Mouse (Mus musculus) stomach, postnatal 0 days (tissue): ENCODE data around the gene Tbc1d9b. TPM values are rescaled to one million over a fixed set of nuclear protein-coding genes. Genes with fewer than 3 reads are reported as not detected.
A peak's percentile ranks its signal among the peaks of the same experiment; 100 is the strongest.

Experiments used
- ATAC-seq: fragments of 200-750 bp; cut with Nextera tagmentation; 2 replicates; pipeline ENCODE4 v1.8.0; 2017; ENCODE audit not compliant: low FRiP score, low TSS enrichment
- DNase-seq: peaks from one replicate; pipeline ENCODE4 v3.0.0-alpha.2; 2016; ENCODE audit warnings: low spot score
- H3K27ac ChIP-seq: fragments of 300-500 bp; sonication (generic); replicated peaks from 2 replicates; pipeline ENCODE4 v1.5.1; 2014; ENCODE audit warnings: mild to moderate bottlenecking, control low read depth
- H3K27me3 ChIP-seq: fragments of 300-500 bp; sonication (generic); 2 replicates; pipeline ENCODE4 v1.6.1; 2014; ENCODE audit warnings: low read length; ENCODE audit not compliant: control insufficient read depth, insufficient read depth
- H3K36me3 ChIP-seq: fragments of 300-500 bp; sonication (generic); 2 replicates; pipeline ENCODE4 v1.6.1; 2014; ENCODE audit warnings: low read length, mixed read lengths; ENCODE audit not compliant: control insufficient read depth, insufficient read depth
- H3K4me1 ChIP-seq: fragments of 300-500 bp; sonication (generic); replicated peaks from 2 replicates; pipeline ENCODE4 v1.6.1; 2014; ENCODE audit warnings: antibody characterized with exemption; ENCODE audit not compliant: control insufficient read depth, insufficient read depth
- H3K4me2 ChIP-seq: fragments of 300-500 bp; sonication (generic); replicated peaks from 2 replicates; pipeline ENCODE4 v1.6.1; 2014; ENCODE audit warnings: low read depth, mild to moderate bottlenecking, control low read depth, moderate library complexity
- H3K4me3 ChIP-seq: fragments of 300-500 bp; sonication (generic); 2 replicates; pipeline ENCODE4 v1.5.1; 2014; ENCODE audit warnings: low read depth, low read length, control low read depth
- H3K9ac ChIP-seq: fragments of 300-500 bp; sonication (generic); 2 replicates; pipeline ENCODE4 v1.6.1; 2014; ENCODE audit warnings: mild to moderate bottlenecking, low read length, control low read depth, mixed read lengths
- H3K9me3 ChIP-seq: fragments of 300-500 bp; sonication (generic); 2 replicates; pipeline ENCODE4 v1.6.1; 2016; ENCODE audit warnings: low read length; ENCODE audit not compliant: control insufficient read depth
- CTCF ChIP-seq: IDR thresholded peaks from 2 replicates; pipeline ENCODE4 v1.5.1; 2016; ENCODE audit warnings: antibody characterized with exemption, low read depth, mild to moderate bottlenecking, moderate library complexity
- EP300 ChIP-seq: optimal IDR thresholded peaks from 2 replicates; pipeline ENCODE3; 2016; ENCODE audit warnings: antibody characterized with exemption
- WGBS: fragments of 180-500 bp; shearing (Covaris S2); extraction: QIAGEN DNeasy Blood & Tissue Kit; methylation state at CpG from one replicate; pipeline ENCODE4 v1.1.7; 2014; 5-methylcytosine and 5-hydroxymethylcytosine counted together
- polyA plus RNA-seq: library from polyadenylated mRNA; unstranded; fragments of >200 nt; fragmentation: Nextera tagmentation; extraction: Ambion mirVana; gene quantifications from 2 replicates; pipeline ENCODE4 v1.2.1, GENCODE M21; 2015

Tbc1d9b gene
- polyA plus RNA-seq, 1 experiment from 2014 or later, result 13.9 TPM

DNA sequence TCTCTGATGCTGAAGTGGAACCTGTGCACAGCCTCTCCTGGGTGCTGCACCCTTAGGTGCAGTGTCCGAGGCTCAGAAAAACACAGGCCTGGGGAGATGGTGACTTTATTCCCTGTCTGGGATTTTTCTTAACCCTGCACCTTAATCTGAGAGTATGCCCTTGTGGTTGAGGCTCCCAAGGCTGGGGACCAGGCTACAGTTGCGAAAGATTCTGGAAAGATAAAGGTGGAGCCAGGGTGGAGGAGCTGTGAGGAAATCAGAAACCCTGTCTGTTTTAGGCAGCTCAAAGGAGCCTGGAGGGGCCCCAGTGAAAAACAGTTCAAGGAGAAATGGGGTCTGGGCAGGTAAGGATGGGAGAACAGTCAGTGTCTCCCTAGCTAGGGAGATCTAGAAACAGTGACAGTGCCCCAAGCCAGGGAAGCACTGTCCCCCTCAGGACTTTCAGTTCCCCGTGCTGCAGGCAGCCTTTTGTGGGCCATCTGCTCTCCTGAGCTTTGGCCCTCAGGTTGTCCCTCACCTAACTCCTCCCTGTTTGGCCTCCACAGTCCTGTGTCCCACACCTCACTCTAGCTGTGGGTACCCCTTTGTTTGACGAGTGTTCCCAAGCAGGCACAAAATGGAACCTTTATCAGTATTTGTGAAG is 85.6 kb downstream of the Tbc1d9b start:
- WGBS, result 77% methylated on average over 4 of the region's 4 CpGs
- Histone ChIP-seq H3K4me1 (peaks cover 9% of the 10 kb centered on the region; the same call in 1 of the 2 replicates), H3K27ac (no peak overlapping the region), H3K4me2 (no peak overlapping the region), H3K9me3 (no peaks in the 10 kb centered on the region), H3K36me3 (no peaks in the 10 kb centered on the region), H3K4me3 (no peak overlapping the region), H3K27me3 (no peaks in the 10 kb centered on the region), H3K9ac (no peak overlapping the region; the same call in 1 of the 2 replicates)
- DNase-seq (no peak), ATAC-seq (no peak)
- no peak for TF ChIP-seq EP300
- no peak for TF ChIP-seq CTCF

DNA sequence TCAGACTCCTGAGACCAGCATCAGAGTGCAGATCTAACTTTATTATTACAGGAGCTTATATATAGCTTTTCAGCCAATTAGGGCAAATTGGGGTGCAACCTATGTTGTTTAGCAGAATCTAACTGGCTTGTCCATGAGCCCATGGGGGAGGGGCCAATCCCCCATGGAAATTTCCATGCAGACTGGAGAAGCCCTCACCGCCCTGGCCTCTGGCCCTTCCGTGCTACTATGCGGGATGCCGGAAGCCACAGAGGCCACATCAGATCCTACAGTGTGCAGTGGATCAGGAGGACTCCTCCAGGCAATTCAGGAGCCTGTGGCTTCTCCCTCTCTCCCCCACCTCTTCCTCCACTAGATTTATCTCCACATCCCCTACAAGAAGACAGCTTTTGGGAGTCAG is 86.6 kb downstream of the Tbc1d9b start:
- Histone ChIP-seq H3K9me3 (no peaks in the 10 kb centered on the region), H3K27ac (no peak overlapping the region), H3K4me1 (peaks cover 7% of the 10 kb centered on the region; the same call in 1 of the 2 replicates), H3K4me2 (no peak overlapping the region), H3K36me3 (no peaks in the 10 kb centered on the region), H3K4me3 (no peak overlapping the region), H3K27me3 (no peaks in the 10 kb centered on the region), H3K9ac (no peak overlapping the region)
- ATAC-seq (no peak), DNase-seq (no peak)
- WGBS, result 54% methylated on average over 4 of the region's 4 CpGs
- TF ChIP-seq CTCF (no peak), EP300 (no peak)

DNA sequence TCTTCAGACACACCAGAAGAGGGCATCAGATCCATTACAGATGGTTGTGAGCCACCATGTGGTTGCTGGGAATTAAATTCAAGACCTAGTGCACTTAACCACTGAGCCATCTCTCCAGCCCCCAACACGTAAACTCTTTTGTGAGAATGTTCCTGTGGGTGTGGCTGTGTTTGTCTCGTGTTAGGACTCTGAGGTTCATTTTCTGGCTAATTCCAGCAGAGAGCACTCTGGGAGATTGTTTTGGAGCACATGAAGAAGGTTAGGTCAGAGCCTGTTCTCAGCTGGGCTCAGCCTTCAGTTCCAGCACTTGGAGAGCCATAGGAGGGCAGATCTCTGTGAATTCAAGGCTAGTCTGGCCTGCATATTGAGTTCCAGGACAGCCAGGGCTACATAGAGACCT is 88.6 kb downstream of the Tbc1d9b start:
- Histone ChIP-seq H3K4me1 (peaks cover 2% of the 10 kb centered on the region; the same call in 1 of the 2 replicates), H3K9me3 (no peaks in the 10 kb centered on the region), H3K27me3 (no peaks in the 10 kb centered on the region), H3K36me3 (no peaks in the 10 kb centered on the region), H3K9ac (no peak overlapping the region), H3K27ac (no peak overlapping the region), H3K4me2 (no peak overlapping the region), H3K4me3 (no peak overlapping the region)
- ATAC-seq, result no peak
- 18% methylated on average over 2 of the region's 2 CpGs for WGBS
- DNase-seq, result no peak
- peak; percentile 36 for TF ChIP-seq CTCF
- no peak for TF ChIP-seq EP300

Other genes with a start within 250 kb of the Tbc1d9b start
- gene Rasgef1c, start 229.6 kb upstream of the Tbc1d9b start, polyA plus RNA-seq, result 0.57 and 0.74 TPM in 2 replicates
- gene Rnf130, start 106.0 kb upstream of the Tbc1d9b start, polyA plus RNA-seq, result 52.6 and 54.2 TPM in 2 replicates
- gene Mrnip, start 43.0 kb downstream of the Tbc1d9b start, polyA plus RNA-seq, result 6.1 and 6.2 TPM in 2 replicates
- 211 and 220 TPM in 2 replicates for gene Sqstm1, start 79.4 kb downstream of the Tbc1d9b start, polyA plus RNA-seq
- gene Mgat4b, start 79.5 kb downstream of the Tbc1d9b start, polyA plus RNA-seq, result 30.8 and 32.6 TPM in 2 replicates
- gene Ltc4s, start 107.2 kb downstream of the Tbc1d9b start, polyA plus RNA-seq, result 13.2 and 13.8 TPM in 2 replicates
- 2.4 TPM in 2 replicates for gene Maml1, start 160.9 kb downstream of the Tbc1d9b start, polyA plus RNA-seq
- 171 and 181 TPM in 2 replicates for gene Canx, start 194.3 kb downstream of the Tbc1d9b start, polyA plus RNA-seq
- 0.15 and 0.28 TPM in 2 replicates for gene Cby3, start 223.1 kb downstream of the Tbc1d9b start, polyA plus RNA-seq
- 113 and 115 TPM in 2 replicates for gene Hnrnph1, start 245.6 kb downstream of the Tbc1d9b start, polyA plus RNA-seq